In the genomic region with DNA sequence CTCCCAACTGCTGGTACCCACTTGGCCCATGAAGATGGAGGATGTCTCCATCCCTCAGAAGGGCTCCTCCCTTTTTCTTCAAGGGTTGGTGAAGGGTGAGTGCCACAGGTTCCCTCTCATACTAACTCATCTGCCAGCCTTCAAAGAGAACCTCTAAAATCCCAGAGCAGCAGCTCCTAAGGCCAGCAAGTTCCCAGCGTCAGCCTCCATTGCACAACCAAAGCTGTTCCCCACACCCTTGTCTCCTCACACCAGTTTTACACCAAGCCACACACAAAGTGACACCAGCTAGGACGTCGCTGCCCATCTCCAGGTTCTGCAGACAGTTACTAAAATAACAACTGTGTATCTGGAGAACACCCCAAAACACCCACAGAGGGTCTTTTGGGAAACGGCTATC, we compare ENCODE assay signal across 12 mouse cellular contexts.
"Had no signal": no experiment of that assay in that cellular context is flagged by ENCODE, and none has a peak within 500 bp of the region (broad histone marks: within the 10 kb centered on the region; RNA-seq: fewer than 3 reads in every experiment).

No protein-coding gene starts in this region.

- H3K27me3 ChIP-seq: limb, embryonic 15.5 days; liver, embryonic 13.5 days had no signal

- H3K4me2 ChIP-seq: limb, embryonic 15.5 days; liver, embryonic 13.5 days; midbrain, embryonic 11.5 days; midbrain, embryonic 15.5 days; neural tube, embryonic 12.5 days had no signal

- H3K9ac ChIP-seq: limb, embryonic 15.5 days; liver, embryonic 13.5 days; liver, postnatal 0 days; midbrain, embryonic 15.5 days; neural tube, embryonic 12.5 days had no signal

- H3K27ac ChIP-seq: left cerebral cortex, adult 2 months; liver, embryonic 13.5 days; midbrain, embryonic 15.5 days; neural tube, embryonic 12.5 days had no signal

- H3K36me3 ChIP-seq: limb, embryonic 15.5 days; liver, embryonic 13.5 days; midbrain, embryonic 15.5 days; neural tube, embryonic 12.5 days had no signal

- H3K9me3 ChIP-seq: limb, embryonic 15.5 days; liver, embryonic 13.5 days; midbrain, embryonic 15.5 days; neural tube, embryonic 12.5 days had no signal

- DNase-seq: liver, embryonic 13.5 days; liver, postnatal 0 days; lung, postnatal 36 days; right cerebral cortex, postnatal 25 days; thymus, adult 18-20 months; thymus, postnatal 25 days had no signal

- ATAC-seq: inflammation-experienced regulatory T-cells, adult 6 months had no signal

- H3K4me3 ChIP-seq: left cerebral cortex, adult 2 months; limb, embryonic 15.5 days; liver, embryonic 13.5 days; midbrain, embryonic 15.5 days; neural tube, embryonic 12.5 days had no signal
